Mouse (Mus musculus) embryonic facial prominence, embryonic 13.5 days (tissue): ENCODE results near the gene Olfr1057. TPM values are rescaled to one million over a fixed set of nuclear protein-coding genes. Genes with fewer than 3 reads are reported as not detected.
"Not testable (repeated sequence)": the region's sequence is repeated elsewhere in the genome, so short reads cannot be mapped to it uniquely, and the experiment has no call there.

Source experiments
- ATAC-seq: fragments of 200-750 bp; cut with Nextera tagmentation; 2 replicates; pipeline ENCODE4 v1.8.0; 2017; ENCODE audit warnings: low read depth; ENCODE audit not compliant: insufficient number of reproducible peaks, insufficient read depth, low FRiP score, low TSS enrichment
- H3K27ac ChIP-seq: fragments of 300-500 bp; sonication (generic); 2 replicates; pipeline ENCODE4 v1.5.1; 2015; ENCODE audit warnings: moderate library complexity, mild to moderate bottlenecking, inconsistent platforms
- H3K27me3 ChIP-seq: fragments of 300-500 bp; sonication (generic); 2 replicates; pipeline ENCODE4 v1.6.1; 2015; ENCODE audit warnings: mild to moderate bottlenecking, inconsistent platforms
- H3K36me3 ChIP-seq: fragments of 300-500 bp; sonication (generic); 2 replicates; pipeline ENCODE4 v1.6.1; 2015; ENCODE audit warnings: mild to moderate bottlenecking, inconsistent platforms
- H3K4me1 ChIP-seq: fragments of 300-500 bp; sonication (generic); 2 replicates; pipeline ENCODE4 v1.6.1; 2015; ENCODE audit warnings: inconsistent platforms
- H3K4me2 ChIP-seq: fragments of 300-500 bp; sonication (generic); 2 replicates; pipeline ENCODE4 v1.6.1; 2015; ENCODE audit warnings: moderate library complexity, mild to moderate bottlenecking, inconsistent platforms
- H3K4me3 ChIP-seq: fragments of 300-500 bp; sonication (generic); 2 replicates; pipeline ENCODE4 v1.5.1; 2015; ENCODE audit warnings: mild to moderate bottlenecking, inconsistent platforms
- H3K9ac ChIP-seq: fragments of 300-500 bp; sonication (generic); 2 replicates; pipeline ENCODE4 v1.6.1; 2015; ENCODE audit warnings: mild to moderate bottlenecking, inconsistent platforms
- H3K9me3 ChIP-seq: fragments of 300-500 bp; sonication (generic); 2 replicates; pipeline ENCODE4 v1.6.1; 2016; ENCODE audit warnings: inconsistent platforms
- WGBS: fragments of 180-500 bp; shearing (Covaris S2); methylation state at CpG from one replicate; pipeline ENCODE4 v1.1.7; 2015; ENCODE audit warnings: mixed read lengths; 5-methylcytosine and 5-hydroxymethylcytosine counted together
- polyA plus RNA-seq: library from polyadenylated mRNA; unstranded; fragments of >200 nt; fragmentation: Nextera tagmentation; extraction: Ambion mirVana; gene quantifications from 2 replicates; pipeline ENCODE4 v1.2.1, GENCODE M21; 2015

Olfr1057 gene
- not detected in 2 replicates for polyA plus RNA-seq

DNA sequence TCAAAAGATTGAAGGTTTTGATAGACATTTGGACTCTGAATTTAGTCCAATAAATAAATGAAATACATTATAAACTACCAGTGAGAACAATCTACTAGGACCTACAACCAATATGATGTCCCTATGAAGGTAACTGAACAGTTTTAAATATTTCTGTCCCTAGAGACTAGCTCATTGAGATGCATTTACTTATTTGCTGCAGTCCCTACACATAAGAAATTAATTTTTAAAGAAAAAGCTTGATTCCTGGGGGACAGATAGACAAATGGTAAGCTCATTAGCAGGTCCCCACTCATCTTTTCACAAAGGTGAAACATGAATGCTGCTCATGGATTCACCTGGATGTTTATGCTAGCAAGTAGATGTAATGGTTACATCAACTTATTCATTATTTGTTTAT, at the start of gene Olfr1057:
TSS of gene Olfr1057 (minus strand) at position 101 of the 400 bp plus-strand sequence.
- Histone ChIP-seq H3K27ac (no peak within 1 kb of the TSS), H3K4me2 (no peak within 1 kb of the TSS), H3K4me3 (no peak within 1 kb of the TSS), H3K27me3 (no peaks in the 10 kb centered on the region), H3K9me3 (no peaks in the 10 kb centered on the region), H3K9ac (no peak within 1 kb of the TSS), H3K36me3 (no peaks in the 10 kb centered on the region), H3K4me1 (no peaks in the 10 kb centered on the region)
- ATAC-seq = no peak

DNA sequence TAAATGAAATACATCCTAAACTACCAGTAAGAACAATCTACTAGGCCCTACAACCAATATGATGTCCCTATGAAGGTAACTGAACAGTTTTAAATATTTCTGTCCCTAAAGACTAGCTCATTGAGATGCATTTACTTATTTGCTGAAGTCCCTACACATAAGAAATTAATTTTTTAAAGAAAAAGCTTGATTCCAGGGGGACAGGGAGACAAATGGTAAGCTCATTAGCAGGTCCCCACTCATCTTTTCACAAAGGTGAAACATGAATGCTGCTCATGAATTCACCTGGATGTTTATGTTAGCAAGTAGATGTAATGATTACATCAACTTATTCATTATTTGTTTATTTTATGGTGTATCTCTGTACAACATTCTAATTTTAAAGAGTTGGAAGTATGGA, 48.5 kb upstream of the Olfr1057 start, which contains the start of gene Olfr1062:
TSS of gene Olfr1062 (minus strand) at position 101 of the 400 bp plus-strand sequence.
- H3K4me3 ChIP-seq, H3K4me1 ChIP-seq, ATAC-seq, H3K36me3 ChIP-seq, H3K9ac ChIP-seq, H3K27me3 ChIP-seq, H3K9me3 ChIP-seq, H3K27ac ChIP-seq, H3K4me2 ChIP-seq: not testable (repeated sequence)

DNA sequence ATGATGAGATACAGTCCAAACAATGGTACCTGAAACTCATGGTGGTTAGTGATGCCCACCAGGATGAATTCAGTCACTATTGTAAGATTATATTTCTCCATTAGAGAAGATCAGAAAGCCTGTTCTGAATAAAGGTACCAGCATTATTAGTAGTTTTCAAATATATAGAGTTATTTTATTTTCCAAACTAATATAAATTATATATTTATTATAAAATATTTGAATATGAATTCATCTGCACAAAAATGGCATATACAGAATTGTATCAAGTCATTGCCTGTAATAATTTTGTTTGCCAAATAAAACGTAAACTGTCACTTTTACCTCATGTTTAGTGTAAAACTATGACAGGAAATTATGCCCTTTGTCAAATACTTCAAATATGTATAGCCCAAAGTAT, 35.8 kb upstream of the Olfr1057 start, which contains the start of gene Olfr1061:
TSS of gene Olfr1061 (minus strand) at position 101 of the 400 bp plus-strand sequence.
- H3K9ac ChIP-seq = no peak within 1 kb of the TSS
- H3K4me3 ChIP-seq = no peak within 1 kb of the TSS
- no peak within 1 kb of the TSS for H3K4me2 ChIP-seq
- H3K9me3 ChIP-seq = no peaks in the 10 kb centered on the region
- no peaks in the 10 kb centered on the region for H3K4me1 ChIP-seq
- WGBS = 77% methylated on average over 1 of the region's 1 CpGs
- no peak within 1 kb of the TSS for H3K27ac ChIP-seq
- no peaks in the 10 kb centered on the region for H3K27me3 ChIP-seq
- no peaks in the 10 kb centered on the region for H3K36me3 ChIP-seq
- no peak for ATAC-seq

DNA sequence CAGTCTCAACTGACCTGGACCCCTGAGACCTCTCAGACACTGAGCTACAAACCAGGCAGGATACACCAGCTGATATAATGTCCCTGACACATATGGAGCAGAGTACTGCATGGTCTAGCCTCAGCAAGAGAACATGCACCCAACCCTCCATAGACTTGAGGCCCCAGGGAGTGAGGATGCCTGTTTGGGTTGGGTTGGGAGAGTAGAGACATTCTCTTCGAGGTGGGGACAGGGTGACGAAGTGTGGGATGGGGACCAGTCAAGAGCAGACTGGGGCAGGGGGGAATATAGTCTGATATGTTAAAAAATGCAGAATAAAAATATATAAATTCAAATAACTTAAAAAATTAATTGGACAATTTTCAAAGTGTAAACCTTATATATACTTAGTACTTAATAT, 16.9 kb upstream of the Olfr1057 start:
- no peak for ATAC-seq
- Histone ChIP-seq H3K9me3 (no peaks in the 10 kb centered on the region), H3K4me2 (no peak overlapping the region), H3K4me3 (no peak overlapping the region), H3K4me1 (no peaks in the 10 kb centered on the region), H3K27ac (no peak overlapping the region), H3K9ac (no peak overlapping the region), H3K36me3 (no peaks in the 10 kb centered on the region), H3K27me3 (no peaks in the 10 kb centered on the region)
- 87% methylated on average over 2 of the region's 2 CpGs for WGBS

DNA sequence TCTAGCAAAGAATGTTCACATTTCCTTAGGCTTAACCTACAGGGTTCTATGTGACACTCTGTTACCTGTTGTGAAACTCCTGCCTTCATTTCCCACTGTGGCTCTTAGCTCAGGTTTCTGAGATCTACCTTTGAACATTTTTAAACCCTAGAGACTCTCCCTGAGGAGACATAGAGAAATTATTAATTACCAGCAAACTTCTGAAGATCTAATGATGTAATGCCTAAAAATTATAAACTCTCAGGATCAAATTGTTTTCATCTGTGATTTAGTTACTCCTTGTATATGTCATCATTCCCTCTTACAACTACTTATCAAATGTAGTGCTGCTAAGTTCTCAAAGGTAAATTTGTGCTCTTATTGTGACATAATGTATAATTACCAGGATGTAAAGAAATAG, 10.3 kb upstream of the Olfr1057 start, which contains the start of gene Olfr1058:
TSS of gene Olfr1058 (minus strand) at position 101 of the 400 bp plus-strand sequence.
- not testable (repeated sequence) for ATAC-seq

DNA sequence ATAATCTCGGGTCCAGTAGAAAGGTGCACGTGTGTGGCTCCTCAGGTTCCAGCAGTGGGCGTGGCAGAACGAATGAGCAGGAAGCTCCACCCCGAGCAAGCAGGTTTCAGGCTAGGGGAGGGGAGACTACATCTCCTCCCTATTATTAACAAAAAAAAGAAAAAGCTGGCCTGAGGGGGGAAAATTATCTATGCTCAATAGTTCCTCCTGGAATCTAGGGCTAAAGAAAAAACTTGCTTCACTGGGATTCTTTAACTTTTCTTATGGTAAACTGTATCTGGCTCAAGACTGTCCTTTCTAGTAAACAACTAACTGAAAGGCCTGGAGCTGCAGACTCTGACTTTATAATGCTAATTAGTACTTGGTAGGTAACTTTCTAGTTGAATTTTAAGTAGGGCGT, 11.9 kb downstream of the Olfr1057 start:
- ATAC-seq, H3K4me2 ChIP-seq, H3K27ac ChIP-seq, H3K4me1 ChIP-seq, H3K9ac ChIP-seq, H3K4me3 ChIP-seq, H3K27me3 ChIP-seq, H3K9me3 ChIP-seq, H3K36me3 ChIP-seq: not testable (repeated sequence)
- whole genome bisulfite sequencing = 71% methylated on average over 1 of the region's 6 CpGs

More for the DNA sequence above, 10.3 kb upstream of the Olfr1057 start, which contains the start of gene Olfr1058:
- not testable (repeated sequence) for H3K36me3 ChIP-seq, H3K4me2 ChIP-seq, H3K27me3 ChIP-seq, H3K4me3 ChIP-seq, H3K9ac ChIP-seq, H3K9me3 ChIP-seq, H3K27ac ChIP-seq, H3K4me1 ChIP-seq

DNA sequence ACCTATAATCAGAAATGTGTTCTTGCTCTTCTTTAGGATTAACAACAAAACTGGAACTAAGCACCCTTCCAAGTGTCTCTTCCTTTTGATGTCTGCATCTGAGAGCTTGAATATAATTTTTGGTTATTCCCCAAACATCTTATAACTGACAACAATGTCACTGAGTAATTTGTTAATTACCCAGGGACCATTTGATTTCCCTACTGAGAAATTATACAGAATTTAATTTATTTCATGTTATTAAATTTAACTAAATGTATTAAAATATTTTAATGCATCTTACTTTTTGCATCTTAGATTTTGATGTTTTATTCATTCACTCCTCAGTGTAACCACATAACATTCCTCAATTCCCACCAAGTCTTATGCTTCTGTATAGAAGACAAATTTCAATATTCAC, 15.8 kb downstream of the Olfr1057 start, which contains the start of gene Olfr1056:
TSS of gene Olfr1056 (minus strand) at position 101 of the 400 bp plus-strand sequence.
- Histone ChIP-seq H3K4me1 (no peaks in the 10 kb centered on the region), H3K9ac (no peak within 1 kb of the TSS), H3K4me3 (no peak within 1 kb of the TSS), H3K36me3 (no peaks in the 10 kb centered on the region), H3K4me2 (no peak within 1 kb of the TSS), H3K27me3 (no peaks in the 10 kb centered on the region), H3K9me3 (no peaks in the 10 kb centered on the region), H3K27ac (no peak within 1 kb of the TSS)
- ATAC-seq = no peak

DNA sequence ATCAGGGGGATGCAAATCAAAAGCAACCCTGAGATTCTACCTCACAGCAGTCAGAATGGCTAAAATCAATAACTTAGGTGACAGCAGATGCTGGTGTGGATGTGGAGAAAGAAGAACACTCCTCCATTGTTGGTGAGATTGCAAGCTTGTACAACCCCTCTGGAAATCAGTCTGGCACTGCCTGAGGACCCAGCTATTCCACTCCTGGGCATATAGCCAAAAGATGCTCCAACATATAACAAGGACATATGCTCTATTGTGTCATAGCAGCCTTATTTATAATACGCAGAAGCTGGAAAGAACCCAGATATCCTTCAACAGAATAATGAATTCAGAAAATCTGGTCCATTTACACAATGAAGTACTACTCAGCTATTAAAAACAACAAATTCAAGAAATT, 26.4 kb downstream of the Olfr1057 start:
- ATAC-seq, H3K27me3 ChIP-seq, H3K27ac ChIP-seq, H3K36me3 ChIP-seq, H3K9me3 ChIP-seq, H3K9ac ChIP-seq, H3K4me2 ChIP-seq, H3K4me3 ChIP-seq, H3K4me1 ChIP-seq: not testable (repeated sequence)
- WGBS = 90% methylated on average over 1 of the region's 1 CpGs

DNA sequence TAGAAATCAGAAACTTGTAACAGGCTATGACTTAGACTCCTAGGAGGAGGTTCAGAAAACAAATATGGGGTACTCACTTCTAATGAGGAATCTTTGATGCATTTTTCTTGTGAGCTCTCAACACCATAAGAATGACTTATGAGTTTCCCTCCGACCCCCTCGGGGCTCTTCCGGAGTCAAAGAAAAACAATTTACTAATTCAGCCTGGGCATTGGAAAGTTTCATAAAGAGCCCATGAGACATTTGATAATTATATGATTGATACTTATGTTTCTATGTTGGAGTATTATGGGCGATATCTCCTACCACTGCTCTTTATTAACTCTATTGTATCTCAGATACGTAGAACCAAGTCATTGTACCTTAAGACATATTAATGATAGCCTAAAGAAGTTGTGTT, 28.0 kb downstream of the Olfr1057 start, which contains the start of gene Olfr1055:
TSS of gene Olfr1055 (minus strand) at position 101 of the 400 bp plus-strand sequence.
- 86% methylated on average over 5 of the region's 5 CpGs for WGBS
- Histone ChIP-seq H3K4me2 (no peak within 1 kb of the TSS), H3K27ac (no peak within 1 kb of the TSS), H3K9me3 (no peaks in the 10 kb centered on the region), H3K4me3 (no peak within 1 kb of the TSS), H3K36me3 (no peaks in the 10 kb centered on the region), H3K4me1 (no peaks in the 10 kb centered on the region), H3K9ac (no peak within 1 kb of the TSS), H3K27me3 (no peaks in the 10 kb centered on the region)
- no peak for ATAC-seq

DNA sequence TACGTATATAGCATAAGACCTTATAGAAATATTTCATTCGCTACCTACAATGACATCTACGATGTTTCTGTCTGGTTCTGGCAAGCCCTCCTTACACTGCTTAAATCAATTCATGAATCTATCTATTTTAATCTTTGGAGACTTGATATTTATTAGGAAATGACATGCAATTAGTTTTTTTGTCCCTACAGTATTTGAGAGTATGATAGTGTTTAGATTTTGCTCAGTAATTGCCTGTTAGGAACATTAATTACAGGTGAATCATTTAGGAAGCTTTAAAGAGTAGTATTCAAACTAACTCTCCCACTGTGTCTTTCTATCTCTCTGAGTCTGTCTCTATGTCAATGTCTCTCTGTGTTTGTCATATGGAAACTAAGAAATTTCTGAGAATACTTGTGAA, 42.9 kb downstream of the Olfr1057 start, which contains the start of gene Olfr1054:
TSS of gene Olfr1054 (minus strand) at position 101 of the 400 bp plus-strand sequence.
- 86% methylated on average over 3 of the region's 3 CpGs for WGBS
- Histone ChIP-seq H3K4me2 (no peak within 1 kb of the TSS), H3K9ac (no peak within 1 kb of the TSS), H3K36me3 (no peaks in the 10 kb centered on the region), H3K27ac (no peak within 1 kb of the TSS), H3K9me3 (no peaks in the 10 kb centered on the region), H3K4me3 (no peak within 1 kb of the TSS), H3K4me1 (no peaks in the 10 kb centered on the region), H3K27me3 (no peaks in the 10 kb centered on the region)
- ATAC-seq = no peak
